Mouse (Mus musculus) E14TG2a.4 (cell line): Measurements from ENCODE around the gene Pcbd1.

ENCODE experiments used
- H3K27me3 ChIP-seq: 2 replicates; pipeline ENCODE4 v1.6.1; 2014; ENCODE audit warnings: low read length, control low read depth; ENCODE audit not compliant: insufficient read depth
- H3K36me3 ChIP-seq: 2 replicates; pipeline ENCODE4 v1.6.1; 2014; ENCODE audit warnings: low read length, control low read depth; ENCODE audit not compliant: insufficient read depth
- H3K4me1 ChIP-seq: replicated peaks from 2 replicates; pipeline ENCODE4 v1.6.1; 2014; ENCODE audit warnings: low read depth, low read length, control low read depth
- H3K4me3 ChIP-seq: replicated peaks from 2 replicates; pipeline ENCODE4 v1.5.1; 2014; ENCODE audit warnings: mild to moderate bottlenecking, low read length
- H3K9me3 ChIP-seq: 2 replicates; pipeline ENCODE4 v1.6.1; 2014; ENCODE audit warnings: low read length, control low read depth
- CTCF ChIP-seq: conservative IDR thresholded peaks from 2 replicates; pipeline ENCODE4 v1.5.1; 2014; ENCODE audit warnings: low read length
- NANOG ChIP-seq: IDR thresholded peaks from 2 replicates; pipeline ENCODE4 v1.6.1; 2014; ENCODE audit warnings: borderline replicate concordance, low read length, mixed read lengths
- POU5F1 ChIP-seq: IDR thresholded peaks from 2 replicates; pipeline ENCODE4 v1.6.1; 2014; ENCODE audit warnings: low read length, borderline replicate concordance

The Pcbd1 gene

DNA sequence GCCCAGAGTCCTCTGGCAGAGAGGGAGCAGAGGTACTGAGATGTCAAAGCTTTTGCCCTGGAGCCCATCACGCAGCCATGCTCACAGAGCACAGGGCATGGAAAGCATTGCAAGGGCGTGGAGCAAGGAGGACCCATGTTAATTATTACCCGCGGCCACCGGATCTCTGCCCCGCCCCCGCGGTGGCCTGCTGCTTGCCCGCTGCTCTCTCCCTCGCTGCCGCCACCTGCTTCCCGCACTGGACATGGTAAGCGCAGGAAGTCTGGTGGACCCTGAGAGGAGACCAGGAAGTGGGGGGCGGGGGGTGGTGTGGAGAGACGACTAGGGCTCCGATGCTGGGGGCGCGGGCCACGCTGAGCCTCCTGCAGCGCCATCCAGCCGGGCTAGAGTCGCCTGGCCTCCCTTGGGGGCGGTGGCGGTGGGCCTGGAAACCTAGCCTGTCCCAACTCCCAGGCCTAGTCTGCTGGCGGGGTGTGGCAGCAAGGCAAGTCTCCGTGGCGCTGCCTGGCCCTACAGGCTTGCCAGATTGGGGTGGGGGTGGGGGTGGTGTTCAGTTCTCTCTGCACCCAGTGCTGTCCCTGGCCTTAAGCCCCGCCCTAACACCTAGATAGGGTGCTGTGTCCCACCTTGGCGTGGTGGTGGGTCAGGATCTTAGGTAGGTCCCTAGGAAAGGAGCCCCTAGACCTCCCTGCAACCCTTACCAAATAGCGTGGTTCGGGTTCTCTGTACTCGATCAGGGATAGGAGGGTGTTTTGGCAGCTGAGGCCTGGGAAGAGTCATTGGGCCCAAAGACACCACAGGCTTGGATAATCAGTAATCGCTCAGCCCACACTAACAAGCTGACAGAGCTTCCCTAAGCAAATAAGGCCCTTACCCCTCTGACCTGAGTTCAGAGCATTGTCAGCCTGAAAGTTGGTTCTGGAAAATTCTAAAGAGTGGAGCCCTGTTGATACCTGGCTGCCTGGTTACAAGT, at the start of gene Pcbd1:
Pcbd1 (plus strand) TSS at position 162 of the 973 bp plus-strand sequence.
- Histone ChIP-seq H3K4me3 (peak within 1 kb of the TSS; percentile 75), H3K27me3 (no peaks in the 10 kb centered on the region), H3K4me1 (peaks cover 34% of the 10 kb centered on the region), H3K36me3 (no peaks in the 10 kb centered on the region), H3K9me3 (no peaks in the 10 kb centered on the region)
- TF ChIP-seq NANOG (no peak), POU5F1 (no peak), CTCF (no peak)

DNA sequence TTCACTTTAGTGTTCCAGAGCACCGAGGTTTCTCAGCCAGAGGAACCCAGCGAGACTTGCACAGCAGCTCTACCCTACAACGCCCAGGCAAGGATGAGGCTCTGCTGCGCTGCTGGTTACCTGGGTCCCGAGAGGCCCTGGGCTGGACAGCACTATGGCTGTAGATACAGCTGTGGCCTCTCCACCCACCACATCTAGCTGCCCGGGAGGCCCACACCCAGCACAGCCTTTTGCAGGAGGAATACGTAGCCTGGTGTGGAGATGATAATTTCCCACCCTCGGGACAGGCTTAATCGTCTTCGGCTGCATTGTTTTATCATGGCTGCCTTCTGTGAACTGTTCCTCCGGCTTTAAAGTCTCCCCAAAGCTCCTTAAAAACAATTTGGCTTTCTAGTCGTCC, 49.5 kb upstream of the Pcbd1 start:
- no peaks in the 10 kb centered on the region for H3K27me3 ChIP-seq
- no peak for TF ChIP-seq NANOG
- H3K4me1 ChIP-seq: peaks cover 26% of the 10 kb centered on the region
- H3K9me3 ChIP-seq: no peaks in the 10 kb centered on the region
- H3K4me3 ChIP-seq: no peak overlapping the region
- H3K36me3 ChIP-seq: peaks cover 49% of the 10 kb centered on the region

DNA sequence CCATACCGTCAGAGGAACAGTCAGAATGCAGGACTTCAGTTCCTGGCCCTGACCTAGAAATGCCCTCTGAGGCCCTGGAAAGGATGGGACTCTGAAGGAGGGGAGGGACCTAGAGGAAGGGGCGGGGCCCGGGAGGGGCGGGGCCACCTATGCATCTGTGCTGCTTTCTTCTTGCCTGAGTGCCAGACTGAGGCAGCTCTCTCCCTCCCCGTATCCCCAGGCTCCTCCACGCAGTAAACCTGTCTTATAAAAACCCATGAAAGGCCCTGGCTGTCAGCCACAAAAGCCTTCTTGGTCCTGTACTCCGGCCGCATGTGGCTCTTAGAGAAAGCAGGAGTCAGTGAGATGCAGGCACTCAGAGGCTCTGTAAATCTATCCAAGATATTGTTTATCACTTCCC, 44.0 kb upstream of the Pcbd1 start:
- Histone ChIP-seq H3K4me3 (no peak overlapping the region), H3K27me3 (no peaks in the 10 kb centered on the region), H3K36me3 (peaks cover 64% of the 10 kb centered on the region), H3K4me1 (peaks cover 32% of the 10 kb centered on the region), H3K9me3 (no peaks in the 10 kb centered on the region)
- TF ChIP-seq CTCF (no peak), NANOG (no peak), POU5F1 (no peak)

DNA sequence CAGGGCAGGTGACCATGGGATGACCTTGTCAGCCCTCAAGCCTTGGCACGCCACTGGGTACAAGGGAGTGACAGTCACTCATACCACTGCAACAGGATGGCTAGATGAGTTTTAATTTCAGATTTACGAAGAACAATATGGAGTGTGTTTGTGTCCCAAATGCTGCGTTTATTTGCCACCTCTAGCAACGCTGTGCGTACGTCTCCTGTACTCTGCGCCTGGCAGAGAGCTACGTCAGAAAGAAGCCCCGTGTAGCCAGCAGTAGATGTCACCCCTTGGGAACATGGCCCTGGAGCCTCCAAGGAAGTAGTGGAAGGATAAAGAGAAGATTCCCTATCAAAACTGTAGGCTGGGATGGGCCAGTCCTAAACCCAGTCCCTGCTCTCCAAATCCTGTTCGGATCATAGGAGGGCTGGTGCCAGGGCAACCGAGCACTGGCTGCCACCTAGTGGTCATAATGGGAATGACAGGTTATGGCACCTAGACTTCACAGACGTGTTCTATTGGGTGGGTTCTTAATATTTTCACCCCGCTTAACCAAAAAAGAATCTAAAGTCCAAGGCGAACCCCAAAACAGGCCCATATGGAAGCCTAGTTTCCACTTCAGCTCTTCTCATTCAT, 37.0 kb upstream of the Pcbd1 start:
- Histone ChIP-seq H3K27me3 (0 out of 2 replicates have a peak, but pooled peaks cover 2% of the 10 kb centered on the region), H3K4me3 (no peak overlapping the region), H3K36me3 (peaks cover 72% of the 10 kb centered on the region), H3K9me3 (peaks cover 27% of the 10 kb centered on the region), H3K4me1 (peaks cover 16% of the 10 kb centered on the region)
- TF ChIP-seq CTCF (peak; percentile 93), NANOG (no peak)

DNA sequence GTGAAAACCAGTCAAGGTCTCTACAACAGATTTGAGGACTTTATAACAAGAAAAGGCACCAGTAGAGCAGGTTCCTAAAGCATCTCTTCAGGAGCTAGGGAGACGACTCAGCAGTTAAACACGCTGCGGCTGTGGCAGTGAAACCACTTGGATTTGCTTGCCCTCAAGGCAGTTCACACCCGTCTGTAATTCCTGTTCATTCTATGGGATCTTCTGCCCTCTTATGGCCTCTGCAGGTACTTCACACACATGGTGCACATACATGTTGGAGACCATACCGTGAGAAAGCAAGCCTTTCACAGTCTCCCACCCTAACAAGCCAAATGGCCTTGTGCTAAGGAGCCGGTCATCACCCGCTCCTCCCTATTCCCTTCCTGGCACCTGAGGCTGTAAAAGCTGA, 32.5 kb upstream of the Pcbd1 start:
- peaks cover 32% of the 10 kb centered on the region for H3K9me3 ChIP-seq
- no peak overlapping the region for H3K4me3 ChIP-seq
- H3K36me3 ChIP-seq: peaks cover 48% of the 10 kb centered on the region
- H3K4me1 ChIP-seq: peaks cover 42% of the 10 kb centered on the region
- TF ChIP-seq CTCF (no peak; the same call in 1 of the 2 replicates), POU5F1 (no peak), NANOG (no peak)
- no peaks in the 10 kb centered on the region for H3K27me3 ChIP-seq

DNA sequence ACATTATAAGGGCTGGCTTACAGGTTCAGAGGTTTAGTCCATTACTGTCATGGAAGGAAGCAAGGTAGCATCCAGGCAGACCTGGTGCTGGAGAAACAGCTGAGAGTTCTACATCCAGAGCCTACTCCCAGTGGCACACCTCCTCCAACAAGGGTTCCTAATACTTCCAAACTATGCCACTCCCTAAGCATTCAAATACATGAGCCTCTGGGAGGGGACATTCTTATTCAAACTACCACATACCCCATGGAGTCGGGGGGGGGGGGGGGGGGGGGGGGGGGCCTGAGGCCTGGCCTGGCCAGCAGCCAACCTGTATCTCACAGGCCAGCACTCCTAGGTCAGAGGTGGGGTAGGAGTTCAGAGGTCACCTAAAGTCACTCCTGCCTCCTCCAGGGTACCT, 30.0 kb upstream of the Pcbd1 start:
- Histone ChIP-seq H3K4me3 (peak overlapping the region; percentile 37; the same call in 1 of the 2 replicates), H3K9me3 (peaks cover 23% of the 10 kb centered on the region), H3K4me1 (peaks cover 57% of the 10 kb centered on the region), H3K36me3 (peaks cover 35% of the 10 kb centered on the region), H3K27me3 (no peaks in the 10 kb centered on the region)
- TF ChIP-seq POU5F1: no peak
- no peak for TF ChIP-seq CTCF
- no peak for TF ChIP-seq NANOG

DNA sequence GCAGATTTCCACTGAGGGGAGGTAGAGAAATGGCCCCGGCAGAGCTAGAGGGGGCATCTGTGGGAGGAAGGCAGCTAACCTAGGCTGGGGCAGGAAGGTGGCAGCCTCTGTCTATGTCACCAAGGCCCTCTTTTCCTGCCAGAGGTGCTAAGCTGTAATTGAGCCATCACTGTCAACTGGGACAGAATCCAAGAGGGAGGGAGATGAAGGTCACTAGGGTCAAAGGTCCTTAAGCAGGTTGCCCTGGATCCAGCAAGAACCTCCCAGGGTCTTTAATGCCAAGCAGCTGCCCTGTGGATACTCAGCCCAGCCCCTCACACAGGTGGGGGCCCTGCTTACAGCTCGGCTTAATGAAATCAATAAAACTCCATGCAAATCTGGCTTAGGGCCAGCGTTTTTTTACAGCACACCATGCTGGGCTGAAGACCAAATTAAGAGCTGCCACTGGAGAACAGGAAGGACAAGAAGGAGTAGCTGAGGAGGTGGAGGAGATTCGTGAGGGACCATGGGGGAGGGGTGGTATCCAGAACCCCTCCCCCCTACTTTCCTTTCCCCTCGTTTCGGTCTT, 29.5 kb upstream of the Pcbd1 start:
- Histone ChIP-seq H3K36me3 (peaks cover 30% of the 10 kb centered on the region), H3K27me3 (no peaks in the 10 kb centered on the region), H3K4me1 (peaks cover 62% of the 10 kb centered on the region), H3K4me3 (peak overlapping the region; percentile 37; the same call in 1 of the 2 replicates), H3K9me3 (peaks cover 22% of the 10 kb centered on the region)
- TF ChIP-seq CTCF (no peak), NANOG (no peak), POU5F1 (no peak)

DNA sequence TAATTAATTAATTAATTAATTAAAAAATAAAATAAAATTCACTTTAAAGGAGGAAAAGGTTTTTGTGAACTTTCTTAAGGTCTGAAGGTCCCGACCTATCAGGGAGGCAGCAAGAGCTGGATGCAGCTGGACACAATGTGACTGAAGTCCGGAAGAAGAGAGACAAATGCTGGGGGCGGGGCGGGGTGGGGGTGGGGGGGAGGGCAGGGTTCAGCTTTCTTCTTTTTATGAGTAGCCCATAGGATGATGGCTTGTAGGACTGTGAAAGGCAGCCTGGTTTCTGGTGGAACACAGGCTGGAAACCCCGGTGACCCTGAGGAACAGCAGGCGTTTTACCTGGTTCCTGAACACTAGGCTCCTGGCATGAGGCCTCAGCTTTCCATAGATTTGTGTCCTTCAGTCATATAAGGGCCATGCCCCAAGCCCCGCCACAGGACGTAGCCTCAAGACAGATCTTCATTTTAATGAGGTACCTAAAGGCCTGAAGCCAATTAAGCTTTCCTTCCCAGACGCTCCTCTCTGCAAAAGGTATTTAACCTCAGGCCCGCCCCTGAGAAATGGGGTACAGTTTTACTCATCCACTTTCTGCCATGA, 25.8 kb upstream of the Pcbd1 start:
- peaks cover 79% of the 10 kb centered on the region for H3K4me1 ChIP-seq
- no peaks in the 10 kb centered on the region for H3K27me3 ChIP-seq
- TF ChIP-seq CTCF: no peak
- TF ChIP-seq NANOG: no peak
- no peaks in the 10 kb centered on the region for H3K9me3 ChIP-seq
- H3K36me3 ChIP-seq: peaks cover 3% of the 10 kb centered on the region; the same call in 1 of the 2 replicates
- H3K4me3 ChIP-seq: peak overlapping the region; percentile 70
